Mouse (Mus musculus) stomach, embryonic 16.5 days (tissue): Measurements from ENCODE around the gene Arhgef1. TPM values are rescaled to one million over a fixed set of nuclear protein-coding genes. Genes with fewer than 3 reads are reported as not detected.
A peak's percentile ranks its signal among the peaks of the same experiment; 100 is the strongest.

ENCODE experiments used
- ATAC-seq: fragments of 200-750 bp; cut with Nextera tagmentation; 2 replicates; pipeline ENCODE4 v1.8.0; 2017; ENCODE audit warnings: moderate number of reproducible peaks, moderate TSS enrichment; ENCODE audit not compliant: insufficient read depth, low FRiP score
- H3K27ac ChIP-seq: fragments of 300-500 bp; sonication (generic); 2 replicates; pipeline ENCODE4 v1.5.1; 2014; ENCODE audit warnings: low read length
- H3K27me3 ChIP-seq: fragments of 300-500 bp; sonication (generic); 2 replicates; pipeline ENCODE4 v1.6.1; 2014; ENCODE audit warnings: low read length, control low read depth, mixed read lengths; ENCODE audit not compliant: control insufficient read depth, insufficient read depth
- H3K36me3 ChIP-seq: fragments of 300-500 bp; sonication (generic); 2 replicates; pipeline ENCODE4 v1.6.1; 2014; ENCODE audit warnings: low read length; ENCODE audit not compliant: control insufficient read depth, insufficient read depth
- H3K4me1 ChIP-seq: fragments of 300-500 bp; sonication (generic); 2 replicates; pipeline ENCODE4 v1.6.1; 2014; ENCODE audit warnings: low read length, control low read depth, mixed read lengths; ENCODE audit not compliant: control insufficient read depth, insufficient read depth
- H3K4me2 ChIP-seq: fragments of 300-500 bp; sonication (generic); 2 replicates; pipeline ENCODE4 v1.6.1; 2014; ENCODE audit warnings: low read depth, low read length, mixed read lengths
- H3K4me3 ChIP-seq: fragments of 300-500 bp; sonication (generic); replicated peaks from 2 replicates; pipeline ENCODE4 v1.5.1; 2014; ENCODE audit warnings: mild to moderate bottlenecking, low read length
- H3K9ac ChIP-seq: fragments of 300-500 bp; sonication (generic); 2 replicates; pipeline ENCODE4 v1.6.1; 2014; ENCODE audit warnings: low read length
- H3K9me3 ChIP-seq: fragments of 300-500 bp; sonication (generic); replicated peaks from 2 replicates; pipeline ENCODE4 v1.6.1; 2016; ENCODE audit warnings: low read length, control low read depth; ENCODE audit not compliant: control insufficient read depth
- WGBS: fragments of 180-500 bp; shearing (Covaris S2); extraction: QIAGEN DNeasy Blood & Tissue Kit; methylation state at CpG from one replicate; pipeline ENCODE4 v1.1.7; 2014; 5-methylcytosine and 5-hydroxymethylcytosine counted together
- polyA plus RNA-seq: library from polyadenylated mRNA; unstranded; fragments of >200 nt; fragmentation: Nextera tagmentation; extraction: Ambion mirVana; gene quantifications from 2 replicates; pipeline ENCODE4 v1.2.1, GENCODE M21; 2015

Arhgef1 gene
- polyA plus RNA-seq, 1 experiment from 2014 or later: 73.5 TPM

GRCm38 (mm10) chr7:24949958-24950623 lies 47.4 kb downstream of the Arhgef1 start:
- ATAC-seq: peak; percentile 18; the same call in 1 of the 2 replicates
- under 1% methylated on average over 8 of the region's 8 CpGs for WGBS
- Histone ChIP-seq H3K27ac (no peak overlapping the region), H3K9me3 (no peaks in the 10 kb centered on the region), H3K27me3 (peaks cover 92% of the 10 kb centered on the region), H3K4me1 (peaks cover 4% of the 10 kb centered on the region; the same call in 1 of the 2 replicates), H3K36me3 (no peaks in the 10 kb centered on the region), H3K4me3 (no peak overlapping the region), H3K4me2 (no peak overlapping the region), H3K9ac (no peak overlapping the region)

DNA sequence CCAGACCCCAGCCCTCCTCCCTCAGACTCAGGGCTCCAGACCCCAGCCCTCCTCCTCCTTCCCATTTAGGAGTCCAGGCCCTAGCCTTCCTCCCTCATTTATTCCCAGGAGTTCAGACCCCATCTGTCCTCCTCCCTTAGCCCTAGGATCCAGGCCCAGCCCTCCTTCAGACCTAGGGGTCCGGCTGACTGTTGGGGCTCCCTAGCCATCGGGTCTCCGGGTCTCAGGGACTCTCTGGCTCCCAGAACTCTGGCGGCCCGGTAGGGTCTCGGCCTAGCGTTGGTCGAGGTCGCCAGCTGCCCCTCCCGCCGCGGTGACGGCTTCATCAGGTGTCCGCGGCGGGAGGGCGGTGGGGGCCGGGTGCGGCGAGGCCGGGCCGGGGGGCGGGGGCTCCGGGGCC lies 51.3 kb downstream of the Arhgef1 start:
- Histone ChIP-seq H3K4me2 (peak overlapping the region; percentile 75), H3K27ac (no peak overlapping the region), H3K4me3 (peak overlapping the region; percentile 49), H3K36me3 (no peaks in the 10 kb centered on the region), H3K4me1 (peaks cover 4% of the 10 kb centered on the region; the same call in 1 of the 2 replicates), H3K27me3 (peaks cover 76% of the 10 kb centered on the region), H3K9me3 (no peaks in the 10 kb centered on the region), H3K9ac (peak overlapping the region; percentile 63)
- whole genome bisulfite sequencing: under 1% methylated on average over 16 of the region's 24 CpGs
- ATAC-seq: no peak

DNA sequence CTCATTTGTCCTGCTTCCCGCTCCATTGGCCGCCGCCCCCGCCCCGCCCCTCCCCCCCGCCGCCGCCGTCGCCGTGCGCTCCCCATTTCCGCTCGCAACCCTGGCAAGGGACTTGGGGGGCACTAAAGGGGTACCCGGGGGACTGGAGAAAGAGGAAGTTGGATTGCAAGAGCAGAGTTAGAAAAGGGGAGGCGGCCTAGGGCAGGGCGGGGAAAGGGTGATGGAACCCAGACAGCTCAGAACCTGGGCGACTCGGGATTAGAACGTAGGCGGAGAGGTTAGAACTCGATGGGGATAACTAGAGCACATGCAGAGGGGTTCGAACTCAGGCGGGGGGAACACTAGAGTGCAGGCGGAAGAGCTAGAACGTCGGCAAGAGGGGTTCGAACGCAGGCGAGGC lies 51.7 kb downstream of the Arhgef1 start:
- H3K27ac ChIP-seq: no peak overlapping the region
- 2% methylated on average over 26 of the region's 30 CpGs for WGBS
- 0 out of 2 replicates have a peak, but pooled peaks have one; percentile 9 for ATAC-seq
- H3K9me3 ChIP-seq: no peaks in the 10 kb centered on the region
- peak overlapping the region; percentile 49 for H3K4me3 ChIP-seq
- H3K4me1 ChIP-seq: peaks cover 4% of the 10 kb centered on the region; the same call in 1 of the 2 replicates
- peak overlapping the region; percentile 63 for H3K9ac ChIP-seq
- H3K27me3 ChIP-seq: peaks cover 71% of the 10 kb centered on the region
- peak overlapping the region; percentile 75 for H3K4me2 ChIP-seq
- H3K36me3 ChIP-seq: no peaks in the 10 kb centered on the region

DNA sequence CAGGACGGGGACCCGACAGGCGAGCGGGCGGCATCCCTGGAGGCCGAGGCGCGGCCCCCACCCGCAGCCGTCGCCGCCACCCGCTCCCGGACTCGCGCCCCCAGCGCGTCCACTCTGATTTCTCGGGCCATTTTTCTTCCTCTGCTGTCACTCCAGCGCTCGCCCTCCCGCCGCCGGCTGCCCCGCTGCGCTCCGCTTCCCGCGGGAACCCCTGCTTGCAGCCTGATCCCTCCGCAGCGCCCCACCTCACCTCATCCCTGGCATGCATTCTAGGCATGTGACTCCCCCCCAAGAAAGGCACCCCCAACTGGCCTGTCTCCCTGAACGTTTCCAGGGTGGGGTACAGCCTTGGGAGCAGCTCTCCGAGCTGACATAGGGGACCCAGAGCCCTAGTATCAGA lies 52.5 kb downstream of the Arhgef1 start:
- peak overlapping the region; percentile 49 for H3K4me3 ChIP-seq
- H3K27me3 ChIP-seq: peaks cover 63% of the 10 kb centered on the region
- H3K9ac ChIP-seq: peak overlapping the region; percentile 63
- H3K27ac ChIP-seq: no peak overlapping the region
- WGBS: 3% methylated on average over 28 of the region's 33 CpGs
- no peaks in the 10 kb centered on the region for H3K36me3 ChIP-seq
- H3K4me2 ChIP-seq: peak overlapping the region; percentile 75
- no peaks in the 10 kb centered on the region for H3K9me3 ChIP-seq
- no peak for ATAC-seq
- H3K4me1 ChIP-seq: peaks cover 4% of the 10 kb centered on the region; the same call in 1 of the 2 replicates

- WGBS: 61% methylated on average over 2 of the region's 2 CpGs
- H3K9ac ChIP-seq: no peak overlapping the region
- no peak for ATAC-seq
These were observed 61.6 kb downstream of the Arhgef1 start for GRCm38 (mm10) chr7:24964288-24964687.

DNA sequence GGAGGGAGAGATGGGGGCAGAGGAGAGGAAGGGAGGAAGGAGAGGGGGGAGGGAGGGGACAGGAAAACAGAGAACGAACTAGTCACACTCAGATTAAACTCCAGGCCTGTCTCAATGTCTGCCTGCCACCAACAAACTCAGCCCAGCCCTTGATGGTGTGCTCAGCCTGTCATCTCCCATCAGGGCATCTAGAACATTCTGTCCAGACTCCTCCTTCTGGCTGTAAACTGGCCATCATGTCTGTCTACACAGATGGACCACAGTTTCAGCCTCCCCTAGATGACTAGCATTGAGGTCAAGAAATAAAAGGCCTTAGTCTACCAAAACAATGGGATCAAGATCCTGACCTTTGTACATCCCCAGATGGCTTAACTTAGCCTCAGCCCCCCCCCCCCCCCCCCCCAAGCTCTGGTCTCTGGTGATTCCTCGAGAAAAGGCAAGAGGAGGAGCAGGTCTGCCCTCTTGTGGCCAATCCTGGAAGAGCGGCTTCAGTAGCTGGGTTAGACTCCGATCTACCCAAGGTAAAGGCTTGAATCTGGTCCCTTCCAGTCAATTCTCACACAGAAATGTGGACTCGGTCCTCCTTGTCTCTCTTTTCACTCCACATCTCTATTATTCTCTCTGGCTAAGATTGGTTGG lies 62.3 kb downstream of the Arhgef1 start:
- peaks cover 3% of the 10 kb centered on the region; the same call in 1 of the 2 replicates for H3K36me3 ChIP-seq
- H3K27ac ChIP-seq: no peak overlapping the region
- H3K4me3 ChIP-seq: no peak overlapping the region
- no peaks in the 10 kb centered on the region for H3K27me3 ChIP-seq
- no peak for ATAC-seq
- no peaks in the 10 kb centered on the region for H3K4me1 ChIP-seq
- WGBS: 8% methylated on average over 5 of the region's 5 CpGs
- H3K9ac ChIP-seq: no peak overlapping the region
- no peak overlapping the region for H3K4me2 ChIP-seq
- no peaks in the 10 kb centered on the region for H3K9me3 ChIP-seq

More at GRCm38 (mm10) chr7:24964288-24964687, 61.6 kb downstream of the Arhgef1 start:
- Histone ChIP-seq H3K4me2 (no peak overlapping the region), H3K36me3 (no peaks in the 10 kb centered on the region), H3K4me1 (no peaks in the 10 kb centered on the region), H3K27ac (no peak overlapping the region), H3K4me3 (no peak overlapping the region), H3K9me3 (no peaks in the 10 kb centered on the region), H3K27me3 (no peaks in the 10 kb centered on the region)

DNA sequence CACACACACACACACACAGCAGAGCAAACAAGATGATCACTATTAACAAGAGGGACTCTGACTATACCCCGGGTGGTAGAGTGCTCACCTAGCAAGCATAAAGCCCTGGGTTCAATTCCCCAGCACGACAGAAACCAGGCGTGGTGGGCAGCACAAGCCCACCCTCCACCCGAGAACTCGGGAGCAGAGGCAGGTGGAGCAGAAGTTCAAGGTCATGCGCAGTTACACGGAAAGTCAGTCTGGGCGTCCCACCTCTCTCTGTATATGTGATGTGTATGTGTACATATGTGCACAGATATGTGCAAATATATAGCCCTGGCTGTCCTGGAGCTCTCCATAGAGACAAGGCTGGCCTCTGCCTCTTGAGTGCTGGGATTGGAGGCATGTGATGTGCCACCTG lies 65.3 kb downstream of the Arhgef1 start:
- WGBS: 81% methylated on average over 8 of the region's 8 CpGs
- ATAC-seq: no peak
- no peak overlapping the region for H3K4me2 ChIP-seq

DNA sequence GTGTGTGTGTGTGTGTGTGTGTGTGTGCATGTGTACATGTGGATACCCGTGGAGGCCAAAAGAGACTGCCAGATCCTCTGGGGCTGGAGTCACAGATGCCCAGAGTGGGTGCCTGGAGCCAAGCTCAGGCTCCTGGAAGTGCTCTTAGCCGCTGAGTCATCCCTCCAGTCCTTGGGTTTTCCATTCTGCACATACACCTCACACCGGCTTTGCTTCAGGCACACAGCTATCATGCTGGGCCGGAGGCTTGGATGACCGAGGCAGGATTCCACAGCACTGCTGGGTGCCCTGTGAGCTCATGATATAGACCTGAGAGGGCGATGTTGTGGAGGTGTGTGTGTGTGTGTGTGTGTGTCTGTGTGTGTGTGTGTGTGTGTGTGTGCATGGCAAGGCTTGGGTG lies 65.8 kb downstream of the Arhgef1 start:
- H3K9ac ChIP-seq: no peak overlapping the region
- ATAC-seq: no peak

More for the DNA sequence above, 65.3 kb downstream of the Arhgef1 start:
- no peak overlapping the region for H3K9ac ChIP-seq
- H3K27me3 ChIP-seq: no peaks in the 10 kb centered on the region
- H3K36me3 ChIP-seq: peaks cover 8% of the 10 kb centered on the region; the same call in 1 of the 2 replicates
- no peaks in the 10 kb centered on the region for H3K9me3 ChIP-seq
- H3K27ac ChIP-seq: no peak overlapping the region
- H3K4me1 ChIP-seq: peaks cover 10% of the 10 kb centered on the region; the same call in 1 of the 2 replicates
- H3K4me3 ChIP-seq: no peak overlapping the region

DNA sequence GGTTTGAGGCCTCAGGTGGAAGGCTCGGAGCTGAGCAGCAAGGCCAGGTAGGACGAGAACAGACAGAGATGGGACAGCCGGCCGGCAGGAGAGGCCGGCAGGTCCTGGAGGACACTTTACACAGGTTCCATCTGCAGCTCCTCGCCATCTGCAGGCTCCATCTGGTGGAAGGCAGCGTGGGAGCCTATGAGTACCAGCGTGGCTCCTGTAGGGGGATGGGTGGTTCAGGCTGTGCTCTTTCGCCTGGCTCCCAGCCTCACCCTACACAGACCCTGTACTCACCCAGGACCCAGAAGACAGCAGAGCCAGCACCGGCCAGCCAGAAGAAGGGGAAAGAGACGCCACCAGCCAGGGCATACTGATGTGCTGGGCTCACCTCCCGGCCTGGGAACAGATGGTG lies 67.1 kb downstream of the Arhgef1 start:
- H3K4me3 ChIP-seq: no peak overlapping the region
- no peaks in the 10 kb centered on the region for H3K9me3 ChIP-seq
- no peaks in the 10 kb centered on the region for H3K27me3 ChIP-seq
- 82% methylated on average over 12 of the region's 12 CpGs for WGBS
- no peak overlapping the region for H3K4me2 ChIP-seq
- H3K4me1 ChIP-seq: peaks cover 10% of the 10 kb centered on the region; the same call in 1 of the 2 replicates
- peaks cover 8% of the 10 kb centered on the region; the same call in 1 of the 2 replicates for H3K36me3 ChIP-seq
- ATAC-seq: no peak
- no peak overlapping the region for H3K9ac ChIP-seq
- H3K27ac ChIP-seq: no peak overlapping the region

More for the DNA sequence above, 65.8 kb downstream of the Arhgef1 start:
- Histone ChIP-seq H3K36me3 (peaks cover 8% of the 10 kb centered on the region; the same call in 1 of the 2 replicates), H3K9me3 (no peaks in the 10 kb centered on the region), H3K27ac (no peak overlapping the region), H3K4me2 (no peak overlapping the region), H3K27me3 (no peaks in the 10 kb centered on the region), H3K4me3 (no peak overlapping the region), H3K4me1 (peaks cover 10% of the 10 kb centered on the region; the same call in 1 of the 2 replicates)
- WGBS: 73% methylated on average over 6 of the region's 6 CpGs
